Mouse (Mus musculus): ENCODE data around the gene Fbxl13. TPM values are rescaled to one million over a fixed set of nuclear protein-coding genes. Genes with fewer than 3 reads are reported as not detected.

Fbxl13 gene
- polyA plus RNA-seq, 1 experiment: 0.42 TPM

GRCm38 (mm10) chr5:21481521-21481920 is 163.9 kb downstream of the Fbxl13 start:
- no peak for TF ChIP-seq POLR2A (IDR thresholded peaks at IDR 0.05; ENCODE audit: borderline replicate concordance, extremely low read depth, insufficient read depth, insufficient read length, poor library complexity, severe bottlenecking)
- no peak for TF ChIP-seq CTCF (IDR thresholded peaks at IDR 0.05; ENCODE audit: borderline replicate concordance, extremely low read depth, insufficient read depth, insufficient read length)
- DNase-seq (ENCODE audit: low read depth): no peak

DNA sequence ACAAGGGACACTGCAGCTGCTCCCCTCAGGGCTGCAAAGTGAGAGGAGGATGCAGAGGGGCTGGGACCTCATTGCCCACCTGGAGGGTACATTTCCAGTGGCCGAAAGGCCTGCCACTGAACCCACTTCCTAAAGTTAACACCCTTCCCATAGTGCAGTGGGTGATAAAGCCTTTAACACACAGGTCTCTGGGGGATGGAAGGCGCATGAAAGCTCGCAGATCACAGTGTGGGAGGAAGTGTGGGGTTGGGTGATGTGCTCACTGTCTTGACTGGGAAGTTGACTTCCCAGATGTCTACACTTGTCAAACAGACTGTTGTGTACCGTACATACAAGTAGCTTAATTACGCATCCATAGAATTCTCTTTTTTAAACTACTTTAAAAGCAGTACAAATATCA is 165.7 kb downstream of the Fbxl13 start:
- TF ChIP-seq POLR2A (IDR thresholded peaks at IDR 0.05; ENCODE audit: borderline replicate concordance, extremely low read depth, insufficient read depth, insufficient read length, poor library complexity, severe bottlenecking) (no peak), CTCF (IDR thresholded peaks at IDR 0.05; ENCODE audit: borderline replicate concordance, extremely low read depth, insufficient read depth, insufficient read length) (no peak)

GRCm38 (mm10) chr5:21478428-21478827 is 167.0 kb downstream of the Fbxl13 start:
- no peak for TF ChIP-seq CTCF (IDR thresholded peaks at IDR 0.05; ENCODE audit: borderline replicate concordance, extremely low read depth, insufficient read depth, insufficient read length)
- no peak for TF ChIP-seq POLR2A (IDR thresholded peaks at IDR 0.05; ENCODE audit: borderline replicate concordance, extremely low read depth, insufficient read depth, insufficient read length, poor library complexity, severe bottlenecking)
- DNase-seq (ENCODE audit: low read depth): no peak

More for the DNA sequence above, 165.7 kb downstream of the Fbxl13 start:
- DNase-seq (ENCODE audit: low read depth): no peak

DNA sequence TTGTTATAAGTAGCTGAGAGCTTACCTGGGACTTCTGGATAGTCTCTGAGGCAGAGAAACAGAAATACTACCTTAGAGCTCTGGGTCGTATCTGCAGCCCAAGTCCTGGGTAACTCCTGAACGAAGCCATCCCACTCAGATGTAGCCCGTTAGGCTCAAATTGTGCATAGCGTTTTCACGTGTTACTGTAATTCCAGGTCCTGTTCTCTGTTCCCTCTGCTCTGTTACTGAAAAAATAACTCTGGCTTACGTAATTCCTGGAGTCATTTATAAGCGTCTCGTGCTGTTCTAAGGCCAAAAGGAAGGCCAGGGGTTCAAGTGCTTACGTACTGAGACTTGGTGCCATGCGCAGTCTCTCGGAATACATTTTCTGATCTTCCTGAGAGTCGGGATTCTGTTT is 177.3 kb downstream of the Fbxl13 start:
- TF ChIP-seq POLR2A (IDR thresholded peaks at IDR 0.05; ENCODE audit: borderline replicate concordance, extremely low read depth, insufficient read depth, insufficient read length, poor library complexity, severe bottlenecking): no peak
- no peak for TF ChIP-seq CTCF (IDR thresholded peaks at IDR 0.05; ENCODE audit: borderline replicate concordance, extremely low read depth, insufficient read depth, insufficient read length)
- DNase-seq (ENCODE audit: low read depth): no peak

DNA sequence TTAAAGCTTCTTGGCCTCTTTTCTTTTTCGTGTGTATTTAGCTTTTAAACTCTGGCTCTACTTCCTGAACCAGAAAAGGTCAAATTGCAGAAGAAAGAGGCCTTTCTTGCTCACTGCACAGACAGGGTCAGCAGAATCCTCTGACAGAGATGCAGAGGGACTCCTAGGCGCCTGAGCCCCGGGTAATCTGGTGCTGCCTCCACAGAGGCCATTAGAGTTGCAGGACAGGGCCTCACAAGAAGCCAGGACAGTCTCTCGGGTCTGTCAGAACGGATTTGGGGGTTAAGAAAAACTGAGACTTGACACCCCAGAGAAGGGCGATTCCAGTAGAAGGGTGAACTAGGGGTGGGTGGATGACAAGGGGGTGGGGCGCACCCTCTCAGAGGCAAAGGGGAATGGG is 178.0 kb downstream of the Fbxl13 start:
- TF ChIP-seq CTCF (IDR thresholded peaks at IDR 0.05; ENCODE audit: borderline replicate concordance, extremely low read depth, insufficient read depth, insufficient read length) (no peak), POLR2A (IDR thresholded peaks at IDR 0.05; ENCODE audit: borderline replicate concordance, extremely low read depth, insufficient read depth, insufficient read length, poor library complexity, severe bottlenecking) (no peak)
- no peak for DNase-seq (ENCODE audit: low read depth)

GRCm38 (mm10) chr5:21440833-21441530 is 204.5 kb downstream of the Fbxl13 start:
- peak; percentile 62 for DNase-seq (ENCODE audit: low read depth)
- TF ChIP-seq POLR2A (IDR thresholded peaks at IDR 0.05; ENCODE audit: borderline replicate concordance, extremely low read depth, insufficient read depth, insufficient read length, poor library complexity, severe bottlenecking) (no peak), CTCF (IDR thresholded peaks at IDR 0.05; ENCODE audit: borderline replicate concordance, extremely low read depth, insufficient read depth, insufficient read length) (no peak)

DNA sequence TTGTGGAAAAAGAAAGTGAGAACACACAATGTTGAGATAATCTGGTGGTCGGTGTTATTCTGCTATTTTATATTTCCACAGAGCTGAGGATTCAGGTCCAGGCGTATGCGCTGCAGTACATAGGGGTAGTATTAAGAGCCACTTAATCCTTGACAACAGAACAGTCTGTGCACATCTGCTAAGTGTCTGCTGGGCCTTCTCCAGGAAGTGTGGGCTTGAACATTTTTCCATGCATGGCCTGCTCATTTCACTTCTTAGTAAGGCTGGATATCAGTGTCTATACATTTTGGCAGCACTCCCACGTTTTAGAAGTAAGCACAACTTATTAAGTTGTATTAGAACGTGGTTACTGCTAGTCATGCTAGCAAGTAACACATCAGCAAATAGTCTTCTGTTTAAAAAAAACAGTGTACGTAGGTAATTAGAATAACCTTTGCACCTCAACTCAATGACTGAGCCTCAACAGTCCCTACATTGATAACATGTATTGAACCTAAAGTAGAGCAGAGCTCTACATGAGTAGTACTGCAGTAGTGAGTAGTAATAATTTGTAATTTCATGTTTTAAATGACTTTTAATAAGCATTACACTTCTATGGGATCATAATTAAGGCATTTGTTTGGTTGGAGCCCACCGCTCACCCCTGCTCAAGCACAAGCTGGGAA is 205.9 kb downstream of the Fbxl13 start:
- DNase-seq (ENCODE audit: low read depth): no peak
- no peak for TF ChIP-seq CTCF (IDR thresholded peaks at IDR 0.05; ENCODE audit: borderline replicate concordance, extremely low read depth, insufficient read depth, insufficient read length)
- TF ChIP-seq POLR2A (IDR thresholded peaks at IDR 0.05; ENCODE audit: borderline replicate concordance, extremely low read depth, insufficient read depth, insufficient read length, poor library complexity, severe bottlenecking): no peak

DNA sequence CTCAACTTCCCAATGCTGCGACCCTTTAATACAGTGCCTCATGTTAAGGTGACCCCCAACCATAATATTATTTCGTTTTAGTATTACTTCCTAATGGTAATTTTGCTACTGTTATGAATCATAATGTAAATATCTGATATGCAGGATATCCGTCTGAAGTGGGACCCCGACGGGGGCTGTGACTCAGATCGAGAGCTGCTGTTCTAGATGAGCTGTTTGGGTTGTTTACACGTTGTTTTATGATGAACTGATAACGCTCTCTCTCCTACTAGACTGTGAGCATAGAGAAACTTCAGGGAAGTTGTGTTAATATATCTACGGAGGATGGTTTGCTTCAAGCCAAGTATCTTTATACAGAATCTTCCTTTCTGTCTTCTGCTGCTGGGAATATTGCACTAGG is 207.0 kb downstream of the Fbxl13 start:
- TF ChIP-seq POLR2A (IDR thresholded peaks at IDR 0.05; ENCODE audit: borderline replicate concordance, extremely low read depth, insufficient read depth, insufficient read length, poor library complexity, severe bottlenecking) (no peak), CTCF (IDR thresholded peaks at IDR 0.05; ENCODE audit: borderline replicate concordance, extremely low read depth, insufficient read depth, insufficient read length) (no peak)
- DNase-seq (ENCODE audit: low read depth): no peak

DNA sequence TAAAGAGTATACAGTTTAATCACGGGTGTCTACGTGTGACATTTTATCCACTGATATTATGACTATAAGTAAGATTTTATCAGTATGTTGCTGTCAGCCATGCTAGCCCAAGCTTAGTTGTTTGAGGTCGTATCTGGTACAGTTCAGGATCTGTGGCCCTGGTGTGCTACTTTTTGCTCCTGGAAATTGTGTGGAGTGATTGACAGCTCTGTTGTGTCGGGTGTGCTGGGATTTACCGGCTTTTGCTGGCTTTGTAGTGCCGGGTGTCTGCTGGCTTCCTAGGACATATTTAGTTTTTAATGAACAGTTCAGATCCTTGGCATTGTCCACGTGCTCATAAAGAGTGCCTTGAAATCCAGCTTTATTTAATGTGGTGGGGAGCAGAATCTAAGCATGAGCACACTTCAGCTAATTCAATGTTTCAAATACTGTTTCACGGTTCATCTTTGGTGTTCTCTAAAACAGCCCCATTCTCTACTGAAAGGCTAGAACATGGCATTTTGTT is 208.9 kb downstream of the Fbxl13 start:
- peak; percentile 47 for DNase-seq (ENCODE audit: low read depth)
- TF ChIP-seq POLR2A (IDR thresholded peaks at IDR 0.05; ENCODE audit: borderline replicate concordance, extremely low read depth, insufficient read depth, insufficient read length, poor library complexity, severe bottlenecking) (no peak), CTCF (IDR thresholded peaks at IDR 0.05; ENCODE audit: borderline replicate concordance, extremely low read depth, insufficient read depth, insufficient read length) (no peak)

DNA sequence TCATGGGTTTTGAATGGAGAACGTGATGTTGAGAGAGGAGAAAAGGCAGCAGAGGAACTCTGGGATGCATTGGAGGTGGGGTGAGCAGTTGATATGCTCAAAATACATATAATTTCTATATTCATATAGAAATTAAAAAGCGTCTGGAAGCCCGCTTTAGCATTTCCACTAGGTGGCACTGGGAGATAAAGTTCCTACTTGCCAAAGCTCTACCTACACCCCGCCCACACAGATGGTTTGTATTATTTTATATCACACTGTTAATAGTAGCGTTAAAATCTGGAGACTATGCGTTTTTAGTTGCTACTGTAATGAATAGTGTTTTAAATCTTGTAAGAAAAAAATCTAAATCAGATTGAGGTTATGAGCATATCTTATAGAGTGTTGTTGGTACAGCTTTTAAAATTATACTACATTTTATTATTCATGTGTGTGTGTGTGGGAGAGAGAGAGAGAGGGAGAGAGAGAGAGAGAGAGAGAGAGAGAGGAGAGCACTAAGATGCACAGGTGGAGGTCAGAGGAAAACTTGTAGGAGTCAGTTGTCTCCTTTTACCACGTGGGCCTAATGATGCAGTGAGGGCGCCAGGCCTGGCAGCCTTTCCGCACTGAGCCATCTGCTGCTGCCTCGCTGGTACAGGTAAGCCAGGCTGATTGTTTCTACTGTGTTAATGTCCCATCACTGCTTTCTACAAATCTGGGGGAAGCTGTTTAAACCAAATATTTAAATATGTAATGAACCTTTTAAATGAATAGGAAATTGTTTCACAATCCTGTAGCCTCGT is 211.1 kb downstream of the Fbxl13 start:
- peak; percentile 68 for DNase-seq (ENCODE audit: low read depth)
- peak; percentile 51; the same call in 1 of the 2 replicates for TF ChIP-seq CTCF (IDR thresholded peaks at IDR 0.05; ENCODE audit: borderline replicate concordance, extremely low read depth, insufficient read depth, insufficient read length)
- no peak for TF ChIP-seq POLR2A (IDR thresholded peaks at IDR 0.05; ENCODE audit: borderline replicate concordance, extremely low read depth, insufficient read depth, insufficient read length, poor library complexity, severe bottlenecking)

Other genes with a start within 250 kb of the Fbxl13 start
- 0.33 and 0.71 TPM in 2 replicates for gene Ccdc146, start 221.0 kb downstream of the Fbxl13 start, polyA plus RNA-seq (2012; rRNA removed)
- gene Fam185a, start 220.7 kb downstream of the Fbxl13 start, polyA plus RNA-seq (2012; rRNA removed): 2.7 and 4.7 TPM in 2 replicates
- 6.6 and 12.2 TPM in 2 replicates for gene Lrrc17, start 102.1 kb downstream of the Fbxl13 start, polyA plus RNA-seq (2012; rRNA removed)
- 91.6 and 112 TPM in 2 replicates for gene Armc10, start 179 bp upstream of the Fbxl13 start, polyA plus RNA-seq (2012; rRNA removed)
- gene Napepld, start 55.8 kb upstream of the Fbxl13 start, polyA plus RNA-seq (2012; rRNA removed): 4.7 and 4.9 TPM in 2 replicates
- gene Pmpcb, start 91.5 kb upstream of the Fbxl13 start, polyA plus RNA-seq (2012; rRNA removed): 66.7 and 72.8 TPM in 2 replicates
- 21.1 and 29.5 TPM in 2 replicates for gene Dnajc2, start 139.6 kb upstream of the Fbxl13 start, polyA plus RNA-seq (2012; rRNA removed)
- gene Psmc2, start 139.6 kb upstream of the Fbxl13 start, polyA plus RNA-seq (2012; rRNA removed): 83.3 and 89.2 TPM in 2 replicates
- 0.10 TPM in 2 replicates for gene Slc26a5, start 220.0 kb upstream of the Fbxl13 start, polyA plus RNA-seq (2012; rRNA removed)

Data from brain, embryonic 14.5 days (tissue).